Mouse (Mus musculus): ENCODE results near the gene Krtap19-4. TPM values are rescaled to one million over a fixed set of nuclear protein-coding genes. Genes with fewer than 3 reads are reported as not detected.

The Krtap19-4 gene
- not detected in 2 replicates for polyA plus RNA-seq (2012; rRNA removed; ENCODE audit: low replicate concordance)

DNA sequence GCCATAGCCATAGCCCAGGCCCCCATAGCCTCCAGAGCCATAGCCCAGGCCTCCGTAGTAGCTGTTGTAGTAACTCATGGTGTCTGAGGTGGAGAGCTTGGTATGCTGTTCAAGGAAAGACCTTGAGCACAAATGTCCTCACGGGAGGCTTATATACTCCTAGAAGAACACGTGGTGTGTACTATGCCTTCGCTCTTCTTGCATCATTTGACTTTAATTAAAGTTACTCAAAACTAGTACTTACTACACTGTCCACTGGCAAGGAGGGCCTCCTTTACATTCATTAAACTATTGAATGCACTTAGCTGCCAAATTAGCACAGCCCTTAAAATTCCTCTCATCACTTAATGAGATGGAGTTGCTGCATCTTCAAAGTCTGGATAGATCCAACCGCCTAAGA is at the start of gene Krtap19-4:
Gene Krtap19-4, minus strand, starts transcription at position 101 of the 400 bp plus-strand sequence.

DNA sequence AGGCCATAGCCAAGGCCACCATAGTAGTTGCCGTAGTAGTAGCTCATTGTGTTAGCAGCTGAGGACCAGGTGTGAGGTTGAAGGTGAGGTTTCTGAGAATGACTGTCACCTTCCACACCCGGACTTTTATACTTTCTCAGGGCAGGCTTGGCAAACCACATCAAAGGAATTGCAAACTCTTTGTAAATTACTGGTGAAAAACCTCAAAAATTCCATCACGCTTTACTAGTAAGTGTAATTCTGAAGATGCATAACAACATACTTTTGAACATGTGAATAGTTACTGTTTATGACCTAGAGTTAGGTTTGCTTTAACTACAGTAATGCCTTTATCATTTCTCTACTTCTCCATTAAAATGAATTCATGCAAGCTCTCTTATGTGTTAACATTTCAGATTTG is 47.3 kb upstream of the Krtap19-4 start, which contains the start of gene Krtap19-9b:
Gene Krtap19-9b, minus strand, starts transcription at position 101 of the 400 bp plus-strand sequence.

GRCm38 (mm10) chr16:88896357-88896756 is 11.5 kb upstream of the Krtap19-4 start, which contains the start of gene Krtap19-5:
Gene Krtap19-5 (minus strand): TSS chr16:88896457.

GRCm38 (mm10) chr16:88877938-88878337 is 7.0 kb downstream of the Krtap19-4 start, which contains the start of gene Krtap19-3:
Gene Krtap19-3 (minus strand): TSS chr16:88878038.

GRCm38 (mm10) chr16:88874169-88874568 is 10.7 kb downstream of the Krtap19-4 start, which contains the start of gene Krtap19-2:
Gene Krtap19-2 (minus strand): TSS chr16:88874269.

DNA sequence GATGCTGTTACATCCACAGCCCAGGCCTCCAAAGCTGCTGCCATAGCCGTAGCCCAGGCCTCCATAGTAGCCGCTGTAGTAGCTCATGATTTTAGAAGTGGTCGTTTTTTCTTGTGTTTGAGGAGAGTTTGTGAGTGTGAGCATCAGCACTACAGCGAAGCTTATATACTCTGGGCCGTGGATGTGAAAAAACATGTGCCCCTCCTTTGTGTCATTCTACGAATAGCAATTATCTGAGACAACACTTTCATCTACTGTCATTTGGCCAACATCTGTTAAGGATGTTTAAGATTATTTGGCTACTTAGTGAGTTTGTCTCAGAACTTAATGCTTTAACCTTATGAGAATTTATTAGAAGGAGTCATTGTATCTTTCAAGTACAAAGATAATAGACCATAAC is 15.6 kb downstream of the Krtap19-4 start, which contains the start of gene Krtap19-1:
Gene Krtap19-1, minus strand, starts transcription at position 101 of the 400 bp plus-strand sequence.

Other genes with a start within 250 kb of the Krtap19-4 start
- gene Krtap26-1, start 237.3 kb downstream of the Krtap19-4 start, polyA plus RNA-seq (2012; rRNA removed; ENCODE audit: low replicate concordance): not detected in 2 replicates
- not detected in 2 replicates for gene Krtap27-1, start 213.4 kb downstream of the Krtap19-4 start, polyA plus RNA-seq (2012; rRNA removed; ENCODE audit: low replicate concordance)
- not detected in 2 replicates for gene 2310061N02Rik, start 177.1 kb downstream of the Krtap19-4 start, polyA plus RNA-seq (2012; rRNA removed; ENCODE audit: low replicate concordance)
- not detected in 2 replicates for gene Krtap13-1, start 156.2 kb downstream of the Krtap19-4 start, polyA plus RNA-seq (2012; rRNA removed; ENCODE audit: low replicate concordance)
- not detected in 2 replicates for gene Krtap13, start 133.5 kb downstream of the Krtap19-4 start, polyA plus RNA-seq (2012; rRNA removed; ENCODE audit: low replicate concordance)
- not detected in 2 replicates for gene 2310034C09Rik, start 126.2 kb downstream of the Krtap19-4 start, polyA plus RNA-seq (2012; rRNA removed; ENCODE audit: low replicate concordance)
- not detected in 2 replicates for gene 2310057N15Rik, start 110.9 kb downstream of the Krtap19-4 start, polyA plus RNA-seq (2012; rRNA removed; ENCODE audit: low replicate concordance)
- not detected in 2 replicates for gene Gm5965, start 107.2 kb downstream of the Krtap19-4 start, polyA plus RNA-seq (2012; rRNA removed; ENCODE audit: low replicate concordance)
- not detected in 2 replicates for gene Gm20741, start 72.9 kb downstream of the Krtap19-4 start, polyA plus RNA-seq (2012; rRNA removed; ENCODE audit: low replicate concordance)
- gene Krtap15, start 64.9 kb downstream of the Krtap19-4 start, polyA plus RNA-seq (2012; rRNA removed; ENCODE audit: low replicate concordance): not detected in 2 replicates
- gene Krtap14, start 58.9 kb downstream of the Krtap19-4 start, polyA plus RNA-seq (2012; rRNA removed; ENCODE audit: low replicate concordance): not detected in 2 replicates
- not detected in 2 replicates for gene Krtap19-1, start 15.7 kb downstream of the Krtap19-4 start, polyA plus RNA-seq (2012; rRNA removed; ENCODE audit: low replicate concordance)
- not detected in 2 replicates for gene Krtap19-2, start 10.8 kb downstream of the Krtap19-4 start, polyA plus RNA-seq (2012; rRNA removed; ENCODE audit: low replicate concordance)
- not detected in 2 replicates for gene Krtap19-3, start 7.1 kb downstream of the Krtap19-4 start, polyA plus RNA-seq (2012; rRNA removed; ENCODE audit: low replicate concordance)
- gene Krtap19-5, start 11.4 kb upstream of the Krtap19-4 start, polyA plus RNA-seq (2012; rRNA removed; ENCODE audit: low replicate concordance): not detected in 2 replicates
- not detected in 2 replicates for gene Krtap19-9b, start 47.2 kb upstream of the Krtap19-4 start, polyA plus RNA-seq (2012; rRNA removed; ENCODE audit: low replicate concordance)
- gene Krtap16-3, start 77.8 kb upstream of the Krtap19-4 start, polyA plus RNA-seq (2012; rRNA removed; ENCODE audit: low replicate concordance): not detected in 2 replicates
- not detected in 2 replicates for gene Krtap22-2, start 125.7 kb upstream of the Krtap19-4 start, polyA plus RNA-seq (2012; rRNA removed; ENCODE audit: low replicate concordance)
- not detected in 2 replicates for gene Gm10229, start 130.2 kb upstream of the Krtap19-4 start, polyA plus RNA-seq (2012; rRNA removed; ENCODE audit: low replicate concordance)
- not detected in 2 replicates for gene Krtap6-1, start 146.6 kb upstream of the Krtap19-4 start, polyA plus RNA-seq (2012; rRNA removed; ENCODE audit: low replicate concordance)
- not detected in 2 replicates for gene Gm10228, start 156.4 kb upstream of the Krtap19-4 start, polyA plus RNA-seq (2012; rRNA removed; ENCODE audit: low replicate concordance)
- not detected in 2 replicates for gene Krtap6-5, start 162.8 kb upstream of the Krtap19-4 start, polyA plus RNA-seq (2012; rRNA removed; ENCODE audit: low replicate concordance)
- gene 1110025L11Rik, start 178.9 kb upstream of the Krtap19-4 start, polyA plus RNA-seq (2012; rRNA removed; ENCODE audit: low replicate concordance): not detected in 2 replicates
- not detected in 2 replicates for gene Krtap6-3, start 198.9 kb upstream of the Krtap19-4 start, polyA plus RNA-seq (2012; rRNA removed; ENCODE audit: low replicate concordance)

All from subcutaneous adipose tissue, adult 2 months (tissue).